In the genomic region with DNA sequence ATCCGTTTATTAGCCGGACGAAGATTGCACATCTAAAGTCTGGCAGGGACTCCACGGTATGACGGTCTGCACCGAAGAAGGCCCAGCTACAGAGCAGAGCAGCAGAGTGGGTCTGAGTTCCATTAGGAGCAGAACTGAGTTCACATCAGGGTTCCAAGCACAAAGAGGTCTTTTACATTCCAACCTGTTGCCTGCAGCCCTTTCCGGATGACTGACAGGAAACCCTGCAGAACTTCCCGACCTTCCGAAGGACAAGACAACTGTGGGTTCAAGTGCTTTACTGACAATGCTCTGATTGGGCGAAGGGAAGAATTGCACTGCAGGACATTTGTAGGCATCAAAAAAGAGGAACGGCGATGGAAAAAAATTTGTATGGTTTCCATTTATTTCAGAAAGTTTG, we compare ENCODE assay signal across 16 mouse cellular contexts.
"Had no signal": no experiment of that assay in that cellular context is flagged by ENCODE, and none has a peak within 500 bp of the region (broad histone marks: within the 10 kb centered on the region; RNA-seq: fewer than 3 reads in every experiment).

No protein-coding gene starts in this region.

- H3K4me3 ChIP-seq: kidney, embryonic 15.5 days; limb, embryonic 12.5 days; limb, embryonic 15.5 days; midbrain, embryonic 12.5 days; midbrain, embryonic 15.5 days; neural tube, embryonic 12.5 days had no signal

- DNase-seq: kidney, adult 8-10 months; kidney, postnatal 10 days; kidney, postnatal 36 days; layer of hippocampus, postnatal 36 days; left cerebral cortex, postnatal 4 days; liver, postnatal 0 days; lung, embryonic 14.5 days; thymus, adult 18-20 months had no signal

- H3K4me1 ChIP-seq: kidney, embryonic 15.5 days had no signal

- H3K9ac ChIP-seq: kidney, embryonic 15.5 days; limb, embryonic 12.5 days; limb, embryonic 15.5 days; liver, embryonic 14.5 days; liver, postnatal 0 days; lung, embryonic 14.5 days; midbrain, embryonic 12.5 days; midbrain, embryonic 15.5 days; neural tube, embryonic 12.5 days had no signal

- H3K9me3 ChIP-seq: kidney, embryonic 15.5 days; limb, embryonic 15.5 days; midbrain, embryonic 12.5 days; midbrain, embryonic 15.5 days had no signal

- H3K27me3 ChIP-seq: kidney, embryonic 15.5 days; limb, embryonic 12.5 days; limb, embryonic 15.5 days; midbrain, embryonic 12.5 days; midbrain, embryonic 15.5 days; neural tube, embryonic 12.5 days had no signal

- H3K36me3 ChIP-seq: kidney, embryonic 15.5 days; limb, embryonic 12.5 days; limb, embryonic 15.5 days; midbrain, embryonic 12.5 days; midbrain, embryonic 15.5 days had no signal

- H3K27ac ChIP-seq: kidney, embryonic 15.5 days; limb, embryonic 12.5 days; limb, embryonic 15.5 days; liver, embryonic 14.5 days; macrophage; midbrain, embryonic 12.5 days; midbrain, embryonic 15.5 days; neural tube, embryonic 12.5 days had no signal
